Mouse (Mus musculus) kidney, adult 8-10 months (tissue): ENCODE results near the gene Tmc8.
"Not testable (repeated sequence)": the region's sequence is repeated elsewhere in the genome, so short reads cannot be mapped to it uniquely, and the experiment has no call there.

Experiments used
- DNase-seq, 2 experiments: peaks; one replicate each; pipeline ENCODE4 v3.0.0; 2022

Gene Tmc8

GRCm38 (mm10) chr11:117826164-117826563 is 44.3 kb downstream of the Tmc8 start:
- no peak for DNase-seq

- no peak for DNase-seq
These were observed 45.0 kb downstream of the Tmc8 start for GRCm38 (mm10) chr11:117826916-117827315.

GRCm38 (mm10) chr11:117827386-117827785 is 45.5 kb downstream of the Tmc8 start:
- no peak for DNase-seq

GRCm38 (mm10) chr11:117828149-117828887 is 46.4 kb downstream of the Tmc8 start:
- DNase-seq: no peak

GRCm38 (mm10) chr11:117828888-117829604 is 47.2 kb downstream of the Tmc8 start:
- peak in 1 of 2 experiments; percentile 64 for DNase-seq

- peak; percentile 92 to 94 for DNase-seq
These were observed 47.9 kb downstream of the Tmc8 start for GRCm38 (mm10) chr11:117829671-117830215.

- no peak for DNase-seq
These were observed 48.5 kb downstream of the Tmc8 start for GRCm38 (mm10) chr11:117830401-117830800.

GRCm38 (mm10) chr11:117832086-117832969 is 50.5 kb downstream of the Tmc8 start:
- peak; percentile 57 to 80 for DNase-seq

- DNase-seq: not testable (repeated sequence)
These were observed 51.6 kb downstream of the Tmc8 start for GRCm38 (mm10) chr11:117833509-117833908.

- peak; percentile 81 to 85 for DNase-seq
These were observed 52.2 kb downstream of the Tmc8 start for GRCm38 (mm10) chr11:117834086-117834485.

GRCm38 (mm10) chr11:117836306-117836705 is 54.4 kb downstream of the Tmc8 start:
- DNase-seq: peak in 1 of 2 experiments; percentile 58

GRCm38 (mm10) chr11:117838572-117838971 is 56.7 kb downstream of the Tmc8 start:
- DNase-seq: peak in 1 of 2 experiments; percentile 54

GRCm38 (mm10) chr11:117839021-117839420 is 57.1 kb downstream of the Tmc8 start:
- no peak for DNase-seq

GRCm38 (mm10) chr11:117840910-117841309 is 59.0 kb downstream of the Tmc8 start:
- DNase-seq: no peak
